Mouse (Mus musculus) left cerebral cortex, postnatal 25 days (tissue): ENCODE measurements around the gene Ric1. TPM values are rescaled to one million over a fixed set of nuclear protein-coding genes. Genes with fewer than 3 reads are reported as not detected.

Source experiments
- DNase-seq, 2 experiments: peaks; one replicate each; pipeline ENCODE4 v3.0.0; 2022; ENCODE audit warnings: low spot score in 2 of 2, mixed read lengths in 1 of 2
- intact Hi-C: fragments of 180-260 bp; cut with DNase I; formaldehyde crosslinking; loops from one replicate; pipeline ENCODE4 v1.15.1; 2025
- total RNA-seq, 2 experiments: library from RNA; stranded (reverse); gene quantifications; 2 replicates each; pipeline ENCODE4 v1.2.3; 2021

Gene Ric1
- total RNA-seq: 10 to 100 TPM; 36.6 to 37.1 TPM

- intact Hi-C loops: no loop called here
- DNase-seq: peak; percentile 86 to 93
These were observed at the start of gene Ric1 for GRCm38 (mm10) chr19:29521637-29522435. Gene Ric1 (plus strand): TSS chr19:29522282.

- intact Hi-C loops: no loop called here
- DNase-seq: no peak
These were observed 49.7 kb upstream of the Ric1 start for GRCm38 (mm10) chr19:29472424-29472823.

GRCm38 (mm10) chr19:29472946-29473345 lies 49.1 kb upstream of the Ric1 start:
- intact Hi-C loops: no loop called here

GRCm38 (mm10) chr19:29474803-29475202 lies 47.3 kb upstream of the Ric1 start:
- intact Hi-C loops: no loop called here
- no peak for DNase-seq

More at GRCm38 (mm10) chr19:29472946-29473345, 49.1 kb upstream of the Ric1 start:
- DNase-seq: no peak

GRCm38 (mm10) chr19:29475210-29475620 lies 46.9 kb upstream of the Ric1 start:
- intact Hi-C loops: no loop called here

GRCm38 (mm10) chr19:29478598-29478997 lies 43.5 kb upstream of the Ric1 start:
- intact Hi-C loops: no loop called here
- DNase-seq: no peak

More at GRCm38 (mm10) chr19:29475210-29475620, 46.9 kb upstream of the Ric1 start:
- no peak for DNase-seq

GRCm38 (mm10) chr19:29481578-29481977 lies 40.5 kb upstream of the Ric1 start:
- intact Hi-C loops: no loop called here
- no peak for DNase-seq

- intact Hi-C loops: no loop called here
- DNase-seq: no peak
These were observed 39.9 kb upstream of the Ric1 start for GRCm38 (mm10) chr19:29482148-29482547.

GRCm38 (mm10) chr19:29482637-29483036 lies 39.4 kb upstream of the Ric1 start:
- no peak for DNase-seq
- intact Hi-C loops: no loop called here

GRCm38 (mm10) chr19:29483386-29483785 lies 38.7 kb upstream of the Ric1 start:
- no peak for DNase-seq
- intact Hi-C loops: no loop called here

- intact Hi-C loops: no loop called here
- DNase-seq: no peak
These were observed 37.5 kb upstream of the Ric1 start for GRCm38 (mm10) chr19:29484537-29484936.

- peak in 1 of 2 experiments; percentile 28 for DNase-seq
- intact Hi-C loops: no loop called here
These were observed 36.7 kb upstream of the Ric1 start for GRCm38 (mm10) chr19:29485257-29485948.

GRCm38 (mm10) chr19:29486545-29487206 lies 35.4 kb upstream of the Ric1 start:
- intact Hi-C loops: no loop called here

GRCm38 (mm10) chr19:29487326-29488072 lies 34.6 kb upstream of the Ric1 start:
- intact Hi-C loops: no loop called here
- DNase-seq: no peak

More at GRCm38 (mm10) chr19:29486545-29487206, 35.4 kb upstream of the Ric1 start:
- DNase-seq: no peak

- no peak for DNase-seq
- intact Hi-C loops: no loop called here
These were observed 34.0 kb upstream of the Ric1 start for GRCm38 (mm10) chr19:29488073-29488390.

GRCm38 (mm10) chr19:29488420-29488819 lies 33.7 kb upstream of the Ric1 start:
- no peak for DNase-seq
- intact Hi-C loops: no loop called here

GRCm38 (mm10) chr19:29489785-29490284 lies 32.2 kb upstream of the Ric1 start:
- intact Hi-C loops: loop anchor here (5.0 kb wide), 1 partner anchor 43 kb away; no protein-coding TSS in a partner anchor
- DNase-seq: no peak

GRCm38 (mm10) chr19:29491467-29491866 lies 30.6 kb upstream of the Ric1 start:
- no peak for DNase-seq
- intact Hi-C loops: loop anchor here (5.0 kb wide), 1 partner anchor 44 kb away; no protein-coding TSS in a partner anchor

- no peak for DNase-seq
- intact Hi-C loops: loop anchor here (5.0 kb wide), 1 partner anchor 47 kb away; no protein-coding TSS in a partner anchor
These were observed 27.6 kb upstream of the Ric1 start for GRCm38 (mm10) chr19:29494454-29494853.
